8 mouse cellular contexts compared by ENCODE assay signal in genomic region chr5:114370371-114370776, GRCm38 (mm10). TPM values are rescaled to one million over a fixed set of nuclear protein-coding genes. Genes with fewer than 3 reads are reported as not detected.
DNase-seq lines count a peak whose midpoint lies in the region; ATAC-seq and TF ChIP-seq lines count a peak whose summit lies in the region.

No protein-coding gene starts in this region.

- no peaks in the 10 kb centered on the region for H3K9me3 ChIP-seq in lung, embryonic 16.5 days (ENCODE audit: control insufficient read depth, low read length)

- peak overlapping the region; percentile 47 for H3K4me2 ChIP-seq in lung, embryonic 16.5 days (ENCODE audit: low read depth, low read length)

- peaks cover 75% of the 10 kb centered on the region for H3K4me1 ChIP-seq in lung, embryonic 16.5 days (replicated peaks; ENCODE audit: control insufficient read depth, insufficient read depth, low read length)

- ATAC-seq in Patski = peak; percentile 78
- ATAC-seq in lung, embryonic 16.5 days (ENCODE audit: low read depth) = peak; percentile 73
- no peak for ATAC-seq in CD4-positive, CD25-positive, alpha-beta regulatory T cell, adult 4 months

- POLR2A ChIA-PET in Patski (lab: Charles Lee) = interaction anchor here (1.2 to 1.6 kb wide), 2 partner anchors 9 to 11 kb away, joined by 5 to 7 read pairs; partner anchors contain the start of gene Kctd10

- DNase-seq in 3134 (ENCODE audit: extremely low read depth, insufficient read length, low spot score) (peak; percentile 65), Patski (ENCODE audit: low read depth, low spot score) (peak; percentile 97)
- DNase-seq in heart, adult 9 months (ENCODE audit: low spot score in 2 of 2) = peak; percentile 76 to 80
- DNase-seq in kidney, adult 9 months = peak; percentile 82
- no peak for DNase-seq in cerebellum, adult 11 months
- DNase-seq in urinary bladder, postnatal 10 days (ENCODE audit: low spot score) = no peak

- peak overlapping the region; percentile 99 for H3K27ac ChIP-seq in lung, embryonic 16.5 days (ENCODE audit: low read length)

- 4% methylated on average over 9 of the region's 9 CpGs for WGBS in lung, embryonic 16.5 days

- H3K36me3 ChIP-seq in lung, embryonic 16.5 days (ENCODE audit: control insufficient read depth, insufficient read depth, low read length) = peaks cover 53% of the 10 kb centered on the region

- in situ Hi-C loops in Patski (cut with MboI; ENCODE audit: low pct_unique_long_range_greater_than_20kb) = no loop called here

- H3K4me3 ChIP-seq in lung, embryonic 16.5 days (ENCODE audit: low read length) = 0 out of 2 replicates have a peak overlapping the region, but pooled peaks have one; percentile 7

- CTCF ChIA-PET in Patski (lab: Charles Lee) = interaction anchor here (0.8 to 1.8 kb wide), 13 partner anchors 8 to 62 kb away, joined by 3 to 9 read pairs (median 4); partner anchors contain the start of genes Kctd10 and Ube3b

- no peak for TF ChIP-seq CTCF in Patski (IDR thresholded peaks at IDR 0.05)

- no peaks in the 10 kb centered on the region for H3K27me3 ChIP-seq in Patski
- H3K27me3 ChIP-seq in lung, embryonic 16.5 days (ENCODE audit: control insufficient read depth, insufficient read depth, low read depth, low read length) = no peaks in the 10 kb centered on the region

- peak overlapping the region; percentile 65 for H3K9ac ChIP-seq in lung, embryonic 16.5 days (ENCODE audit: low read length)

RNA-seq across cellular contexts. Expression of gene Kctd10, which starts 9.9 kb away (rescaled TPM):
- polyA plus RNA-seq in Patski (2021) = 98.6 TPM
- 200 and 214 TPM in 2 replicates for polyA plus RNA-seq in lung, embryonic 16.5 days (2015; fragmentation: Nextera tagmentation; extraction: Ambion mirVana)
- polyA plus RNA-seq in CD4-positive, CD25-positive, alpha-beta regulatory T cell, adult 4 months (2017; shearing (Covaris generic)) = 10 to 100 TPM; 56.6 to 82.2 TPM

RNA-seq across cellular contexts. Expression of gene Ube3b, which starts 10.0 kb away (rescaled TPM):
- polyA plus RNA-seq in Patski (2021) = 98.6 TPM
- polyA plus RNA-seq in lung, embryonic 16.5 days (2015; fragmentation: Nextera tagmentation; extraction: Ambion mirVana) = 52.5 and 54.1 TPM in 2 replicates
- 10 to 100 TPM; 28.8 to 44.7 TPM for polyA plus RNA-seq in CD4-positive, CD25-positive, alpha-beta regulatory T cell, adult 4 months (2017; shearing (Covaris generic))

Comparison
In these comparisons a context has a peak if more than half of its experiments do, and no peak if none do; other contexts are left out.
1. DNase-seq: peak in 3134 (single experiment), Patski (single experiment), heart, adult 9 months (2 of 2) and kidney, adult 9 months (single experiment); none in cerebellum, adult 11 months (single experiment) and urinary bladder, postnatal 10 days (single experiment).